Mouse (Mus musculus) lung, embryonic 14.5 days (tissue): ENCODE measurements around the gene Lhpp. TPM values are rescaled to one million over a fixed set of nuclear protein-coding genes. Genes with fewer than 3 reads are reported as not detected.

ENCODE experiments used
- ATAC-seq: fragments of 200-750 bp; cut with Nextera tagmentation; 2 replicates; pipeline ENCODE4 v1.8.0; 2017; ENCODE audit warnings: mild to moderate bottlenecking, moderate TSS enrichment, moderate library complexity; ENCODE audit not compliant: insufficient read depth
- DNase-seq: peaks from one replicate; pipeline ENCODE4 v3.0.0-alpha.2; 2015
- H3K27ac ChIP-seq: fragments of 300-500 bp; sonication (generic); 2 replicates; pipeline ENCODE4 v1.5.1; 2014; ENCODE audit warnings: low read depth, mild to moderate bottlenecking, moderate library complexity
- H3K27me3 ChIP-seq: fragments of 300-500 bp; sonication (generic); 2 replicates; pipeline ENCODE4 v1.6.1; 2014; ENCODE audit warnings: low read length, control low read depth; ENCODE audit not compliant: insufficient read depth
- H3K36me3 ChIP-seq: fragments of 300-500 bp; sonication (generic); 2 replicates; pipeline ENCODE4 v1.6.1; 2014; ENCODE audit warnings: control low read depth; ENCODE audit not compliant: insufficient read depth
- H3K4me1 ChIP-seq: fragments of 300-500 bp; sonication (generic); 2 replicates; pipeline ENCODE4 v1.6.1; 2014; ENCODE audit warnings: antibody characterized with exemption, control low read depth; ENCODE audit not compliant: insufficient read depth
- H3K4me2 ChIP-seq: fragments of 300-500 bp; sonication (generic); 2 replicates; pipeline ENCODE4 v1.6.1; 2014; ENCODE audit warnings: mild to moderate bottlenecking
- H3K4me3 ChIP-seq: fragments of 300-500 bp; sonication (generic); 2 replicates; pipeline ENCODE4 v1.5.1; 2014; ENCODE audit warnings: low read depth, low read length
- H3K9ac ChIP-seq: fragments of 300-500 bp; sonication (generic); 2 replicates; pipeline ENCODE4 v1.6.1; 2014
- H3K9me3 ChIP-seq: fragments of 300-500 bp; sonication (generic); 2 replicates; pipeline ENCODE4 v1.6.1; 2016; ENCODE audit warnings: low read depth, low read length, control low read depth
- CTCF ChIP-seq: IDR thresholded peaks from 2 replicates; pipeline ENCODE4 v1.5.1; 2016; ENCODE audit warnings: antibody characterized with exemption, low read depth
- WGBS: fragments of 180-500 bp; shearing (Covaris S2); extraction: QIAGEN DNeasy Blood & Tissue Kit; methylation state at CpG from one replicate; pipeline ENCODE4 v1.1.7; 2014; 5-methylcytosine and 5-hydroxymethylcytosine counted together
- polyA plus RNA-seq: library from polyadenylated mRNA; unstranded; fragments of >200 nt; fragmentation: Nextera tagmentation; extraction: Ambion mirVana; gene quantifications from 2 replicates; pipeline ENCODE4 v1.2.1, GENCODE M21; 2014

Lhpp gene
- polyA plus RNA-seq, 1 experiment from 2014 or later = 22.8 TPM

- H3K4me2 ChIP-seq = no peak overlapping the region
- DNase-seq (peak; percentile 26), ATAC-seq (no peak)
- H3K27ac ChIP-seq = no peak overlapping the region
- no peak overlapping the region for H3K4me3 ChIP-seq
- no peak for TF ChIP-seq CTCF
- H3K27me3 ChIP-seq = no peaks in the 10 kb centered on the region
- 16% methylated on average over 3 of the region's 3 CpGs for WGBS
- no peaks in the 10 kb centered on the region; the same call in 1 of the 2 replicates for H3K4me1 ChIP-seq
- no peaks in the 10 kb centered on the region for H3K36me3 ChIP-seq
- H3K9ac ChIP-seq = no peak overlapping the region
- no peaks in the 10 kb centered on the region for H3K9me3 ChIP-seq
Measured at GRCm38 (mm10) chr7:132615346-132615745, 4.9 kb downstream of the Lhpp start.

GRCm38 (mm10) chr7:132616391-132616790 lies 6.0 kb downstream of the Lhpp start:
- H3K36me3 ChIP-seq = no peaks in the 10 kb centered on the region
- no peak overlapping the region for H3K4me2 ChIP-seq
- H3K9me3 ChIP-seq = no peaks in the 10 kb centered on the region
- no peak for ATAC-seq
- no peak for TF ChIP-seq CTCF
- DNase-seq = no peak
- H3K4me1 ChIP-seq = no peaks in the 10 kb centered on the region; the same call in 1 of the 2 replicates
- no peaks in the 10 kb centered on the region for H3K27me3 ChIP-seq
- 67% methylated on average over 6 of the region's 6 CpGs for WGBS
- no peak overlapping the region for H3K9ac ChIP-seq
- H3K4me3 ChIP-seq = no peak overlapping the region
- H3K27ac ChIP-seq = no peak overlapping the region

GRCm38 (mm10) chr7:132617021-132617564 lies 6.7 kb downstream of the Lhpp start:
- DNase-seq (no peak), ATAC-seq (no peak)
- WGBS = 88% methylated on average over 5 of the region's 5 CpGs
- H3K9ac ChIP-seq = no peak overlapping the region
- no peaks in the 10 kb centered on the region for H3K36me3 ChIP-seq
- H3K9me3 ChIP-seq = no peaks in the 10 kb centered on the region
- H3K4me3 ChIP-seq = no peak overlapping the region
- no peak overlapping the region for H3K27ac ChIP-seq
- H3K4me1 ChIP-seq = no peaks in the 10 kb centered on the region; the same call in 1 of the 2 replicates
- TF ChIP-seq CTCF = no peak
- no peak overlapping the region for H3K4me2 ChIP-seq
- H3K27me3 ChIP-seq = no peaks in the 10 kb centered on the region

- no peak overlapping the region for H3K4me2 ChIP-seq
- H3K4me1 ChIP-seq = no peaks in the 10 kb centered on the region; the same call in 1 of the 2 replicates
- no peaks in the 10 kb centered on the region for H3K36me3 ChIP-seq
- H3K4me3 ChIP-seq = no peak overlapping the region
- no peak for ATAC-seq
- 91% methylated on average over 8 of the region's 8 CpGs for WGBS
- no peak for TF ChIP-seq CTCF
- H3K9ac ChIP-seq = no peak overlapping the region
- no peak for DNase-seq
- no peaks in the 10 kb centered on the region for H3K27me3 ChIP-seq
- no peaks in the 10 kb centered on the region for H3K9me3 ChIP-seq
- H3K27ac ChIP-seq = no peak overlapping the region
Measured at GRCm38 (mm10) chr7:132619549-132619948, 9.1 kb downstream of the Lhpp start.

GRCm38 (mm10) chr7:132619975-132620918 lies 9.8 kb downstream of the Lhpp start:
- Histone ChIP-seq H3K9ac (no peak overlapping the region), H3K36me3 (no peaks in the 10 kb centered on the region), H3K27ac (no peak overlapping the region), H3K27me3 (no peaks in the 10 kb centered on the region), H3K4me2 (no peak overlapping the region), H3K4me3 (no peak overlapping the region), H3K9me3 (no peaks in the 10 kb centered on the region), H3K4me1 (no peaks in the 10 kb centered on the region; the same call in 1 of the 2 replicates)
- ATAC-seq = no peak
- no peak for TF ChIP-seq CTCF
- DNase-seq = no peak
- WGBS = 81% methylated on average over 15 of the region's 15 CpGs

GRCm38 (mm10) chr7:132624161-132624560 lies 13.7 kb downstream of the Lhpp start:
- Histone ChIP-seq H3K27me3 (no peaks in the 10 kb centered on the region), H3K9ac (no peak overlapping the region), H3K36me3 (no peaks in the 10 kb centered on the region), H3K4me2 (no peak overlapping the region), H3K27ac (no peak overlapping the region), H3K4me1 (no peaks in the 10 kb centered on the region), H3K4me3 (no peak overlapping the region), H3K9me3 (no peaks in the 10 kb centered on the region)
- no peak for TF ChIP-seq CTCF
- DNase-seq = no peak
- WGBS = 69% methylated on average over 10 of the region's 10 CpGs
- no peak for ATAC-seq

- no peak for ATAC-seq
- Histone ChIP-seq H3K4me1 (no peaks in the 10 kb centered on the region), H3K27ac (no peak overlapping the region), H3K36me3 (no peaks in the 10 kb centered on the region), H3K9ac (no peak overlapping the region), H3K4me2 (no peak overlapping the region), H3K27me3 (no peaks in the 10 kb centered on the region), H3K9me3 (no peaks in the 10 kb centered on the region), H3K4me3 (no peak overlapping the region)
- WGBS = 55% methylated on average over 4 of the region's 4 CpGs
- TF ChIP-seq CTCF = no peak
- no peak for DNase-seq
Measured at GRCm38 (mm10) chr7:132626174-132626573, 15.7 kb downstream of the Lhpp start.
